Mouse (Mus musculus) cortical plate, adult 2 months (tissue): ENCODE measurements around the gene Sgpp2.

ENCODE experiments used
- CTCF ChIP-seq: fragments of 200-500 bp; IDR thresholded peaks from 2 replicates; pipeline ENCODE4 v1.5.1; 2011; ENCODE audit warnings: mild to moderate bottlenecking, control low read depth, low read length; ENCODE audit not compliant: insufficient read depth; ENCODE audit errors: extremely low read depth
- POLR2A ChIP-seq: fragments of 200-500 bp; IDR thresholded peaks from 2 replicates; pipeline ENCODE4 v1.6.1; 2011; ENCODE audit warnings: mild to moderate bottlenecking, low read length, control low read depth; ENCODE audit not compliant: insufficient read depth; ENCODE audit errors: extremely low read depth

- TF ChIP-seq CTCF (no peak), POLR2A (no peak)
These were observed 143.7 kb downstream of the Sgpp2 start for GRCm38 (mm10) chr1:78453886-78454285.
